Comparison of ENCODE assay signal across 16 mouse cellular contexts in genomic region chr11:88379635-88380034, GRCm38 (mm10).
DNase-seq lines count a peak whose midpoint lies in the region; ATAC-seq lines count a peak whose summit lies in the region.
"Had no signal": no experiment of that assay in that cellular context is flagged by ENCODE, and none has a peak within 500 bp of the region (broad histone marks: within the 10 kb centered on the region; RNA-seq: fewer than 3 reads in every experiment).

No protein-coding gene starts in this region.

- H3K36me3 ChIP-seq in embryonic facial prominence, embryonic 14.5 days (ENCODE audit: control insufficient read depth, insufficient read depth, low read length) = 0 out of 2 replicates have a peak, but pooled peaks cover 6% of the 10 kb centered on the region
- peaks cover 79% of the 10 kb centered on the region for H3K36me3 ChIP-seq in embryonic facial prominence, embryonic 10.5 days (replicated peaks)
- H3K36me3 ChIP-seq in neural tube, embryonic 13.5 days = peaks cover 20% of the 10 kb centered on the region; the same call in 1 of the 2 replicates
- no peaks in the 10 kb centered on the region for H3K36me3 ChIP-seq in neural tube, embryonic 15.5 days

- WGBS in embryonic facial prominence, embryonic 14.5 days = 84% methylated on average over 2 of the region's 2 CpGs
- 80% methylated on average over 2 of the region's 2 CpGs for WGBS in embryonic facial prominence, embryonic 10.5 days
- WGBS in neural tube, embryonic 13.5 days = 78% methylated on average over 2 of the region's 2 CpGs
- 72% methylated on average over 2 of the region's 2 CpGs for WGBS in neural tube, embryonic 15.5 days

- no peaks in the 10 kb centered on the region for H3K27me3 ChIP-seq in embryonic facial prominence, embryonic 14.5 days (replicated peaks; ENCODE audit: control insufficient read depth, insufficient read depth, low read length)
- no peaks in the 10 kb centered on the region for H3K27me3 ChIP-seq in embryonic facial prominence, embryonic 10.5 days (replicated peaks; ENCODE audit: low read depth, poor library complexity, severe bottlenecking)
- no peaks in the 10 kb centered on the region for H3K27me3 ChIP-seq in neural tube, embryonic 13.5 days
- no peaks in the 10 kb centered on the region for H3K27me3 ChIP-seq in neural tube, embryonic 15.5 days (replicated peaks)
- H3K27me3 ChIP-seq: limb, embryonic 13.5 days; liver, embryonic 15.5 days; neural tube, embryonic 12.5 days had no signal

- H3K27ac ChIP-seq in embryonic facial prominence, embryonic 14.5 days (replicated peaks; ENCODE audit: low read depth, low read length) = no peak overlapping the region
- H3K27ac ChIP-seq in embryonic facial prominence, embryonic 10.5 days (replicated peaks) = no peak overlapping the region
- 0 out of 2 replicates have a peak overlapping the region, but pooled peaks have one; percentile 6 for H3K27ac ChIP-seq in neural tube, embryonic 13.5 days (replicated peaks)
- no peak overlapping the region for H3K27ac ChIP-seq in neural tube, embryonic 15.5 days (replicated peaks)
- H3K27ac ChIP-seq: layer of hippocampus, adult 2 months; limb, embryonic 13.5 days; liver, embryonic 15.5 days; neural tube, embryonic 12.5 days had no signal

- no peak overlapping the region for H3K4me2 ChIP-seq in embryonic facial prominence, embryonic 14.5 days (ENCODE audit: low read depth, low read length)
- no peak overlapping the region for H3K4me2 ChIP-seq in neural tube, embryonic 13.5 days
- no peak overlapping the region for H3K4me2 ChIP-seq in neural tube, embryonic 15.5 days
- H3K4me2 ChIP-seq: limb, embryonic 13.5 days; liver, embryonic 15.5 days; neural tube, embryonic 12.5 days had no signal

- DNase-seq in embryonic facial prominence, embryonic 14.5 days (ENCODE audit: low spot score) = no peak
- DNase-seq in embryonic facial prominence, embryonic 10.5 days (ENCODE audit: low spot score) = no peak
- peak; percentile 63 for DNase-seq in heart, postnatal 4 days
- DNase-seq in lung, adult 18-20 months = no peak
- no peak for DNase-seq in embryo, embryonic 10.5 days (ENCODE audit: low spot score)
- no peak for DNase-seq in ovary, postnatal 36 days (ENCODE audit: low spot score)
- DNase-seq: cerebellum, adult 9-11 months; retina, postnatal 1 day; thymus, adult 18-20 months had no signal

- H3K9me3 ChIP-seq in embryonic facial prominence, embryonic 14.5 days (ENCODE audit: control insufficient read depth, low read length) = no peaks in the 10 kb centered on the region
- no peaks in the 10 kb centered on the region for H3K9me3 ChIP-seq in embryonic facial prominence, embryonic 10.5 days
- H3K9me3 ChIP-seq in neural tube, embryonic 13.5 days = no peaks in the 10 kb centered on the region
- no peaks in the 10 kb centered on the region for H3K9me3 ChIP-seq in neural tube, embryonic 15.5 days (replicated peaks)
- H3K9me3 ChIP-seq: limb, embryonic 13.5 days; liver, embryonic 15.5 days; neural tube, embryonic 12.5 days had no signal

- no peak overlapping the region for H3K9ac ChIP-seq in embryonic facial prominence, embryonic 14.5 days (ENCODE audit: low read depth, low read length)
- H3K9ac ChIP-seq in neural tube, embryonic 13.5 days = no peak overlapping the region
- no peak overlapping the region for H3K9ac ChIP-seq in neural tube, embryonic 15.5 days (replicated peaks)
- H3K9ac ChIP-seq: limb, embryonic 13.5 days; liver, embryonic 15.5 days; neural tube, embryonic 12.5 days had no signal

- 0 out of 2 replicates have a peak, but pooled peaks have one; percentile 4 for ATAC-seq in embryonic facial prominence, embryonic 14.5 days (ENCODE audit: low read depth)
- ATAC-seq in neural tube, embryonic 13.5 days (ENCODE audit: low read depth) = no peak
- ATAC-seq in neural tube, embryonic 15.5 days (ENCODE audit: low FRiP score) = no peak

- no peak overlapping the region for H3K4me3 ChIP-seq in embryonic facial prominence, embryonic 14.5 days (ENCODE audit: low read depth, low read length)
- no peak overlapping the region for H3K4me3 ChIP-seq in embryonic facial prominence, embryonic 10.5 days
- no peak overlapping the region for H3K4me3 ChIP-seq in neural tube, embryonic 13.5 days
- H3K4me3 ChIP-seq in neural tube, embryonic 15.5 days (replicated peaks) = no peak overlapping the region
- H3K4me3 ChIP-seq: erythroblast, embryonic 14.5 days; layer of hippocampus, adult 2 months; limb, embryonic 13.5 days; liver, embryonic 15.5 days; neural tube, embryonic 12.5 days had no signal

- no peaks in the 10 kb centered on the region for H3K4me1 ChIP-seq in embryonic facial prominence, embryonic 14.5 days (ENCODE audit: control insufficient read depth, insufficient read depth, low read length)
- H3K4me1 ChIP-seq in embryonic facial prominence, embryonic 10.5 days = peaks cover 25% of the 10 kb centered on the region
- H3K4me1 ChIP-seq in neural tube, embryonic 13.5 days (replicated peaks) = peaks cover 58% of the 10 kb centered on the region
- peaks cover 38% of the 10 kb centered on the region for H3K4me1 ChIP-seq in neural tube, embryonic 15.5 days
- H3K4me1 ChIP-seq: limb, embryonic 13.5 days; liver, embryonic 15.5 days had no signal
